Mouse (Mus musculus) CD8-positive naive resting alpha-beta T cell, adult 57 days (primary cell): Measurements from ENCODE around the gene Dph5. TPM values are rescaled to one million over a fixed set of nuclear protein-coding genes. Genes with fewer than 3 reads are reported as not detected.

Source experiments
- total RNA-seq: library from RNA; stranded (reverse); gene quantifications from one replicate; pipeline ENCODE4 v1.2.4, GENCODE M21; 2023

The Dph5 gene
- 90.9 TPM for total RNA-seq

DNA sequence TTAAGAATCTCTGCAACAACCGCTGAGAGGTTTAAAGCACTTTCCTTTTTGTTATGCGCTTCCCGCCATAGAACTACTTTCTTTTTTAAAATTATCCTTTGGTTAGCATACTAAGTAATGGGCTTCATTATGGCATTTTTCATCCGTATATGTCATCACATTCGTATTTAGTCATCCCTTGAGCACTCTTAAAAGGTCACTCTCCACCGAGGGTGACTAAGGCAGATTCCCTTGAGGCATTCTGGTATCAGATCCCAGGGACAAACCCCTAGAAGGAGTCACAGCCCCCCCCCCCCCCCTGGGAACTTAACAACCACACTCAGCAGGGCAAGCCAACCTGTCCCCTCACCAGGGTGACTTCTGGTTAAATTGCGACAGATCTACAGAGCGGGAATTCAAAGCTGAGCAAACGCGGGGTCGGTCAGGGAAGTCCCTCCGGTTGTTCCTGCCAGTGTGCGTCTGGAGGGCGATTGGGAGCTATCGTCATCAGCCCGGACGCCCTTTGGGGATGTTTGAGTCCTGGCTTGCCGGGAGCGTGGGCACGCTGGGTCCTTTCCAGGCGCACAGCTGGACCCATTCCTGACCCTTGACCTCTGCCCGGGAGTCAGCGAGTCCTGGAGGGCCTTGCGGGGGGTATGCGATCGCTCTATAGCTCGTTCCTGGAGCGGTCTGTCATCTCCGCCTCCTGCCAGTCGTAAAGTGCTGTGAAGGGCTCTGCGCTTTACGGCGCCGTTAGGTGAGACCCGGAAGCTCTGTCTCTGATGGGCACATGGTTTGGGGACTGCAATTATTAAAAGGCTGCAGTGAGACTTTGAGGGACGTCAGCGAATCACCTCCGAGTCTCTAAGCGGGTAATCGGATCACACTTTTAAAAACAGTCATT, at the start of gene Dph5:
Gene Dph5 (plus strand): TSS at position 411 of the 883 bp plus-strand sequence.

Other genes with a start within 250 kb of the Dph5 start
- gene S1pr1, start 172.8 kb upstream of the Dph5 start, total RNA-seq = 616 TPM
- gene Slc30a7, start 119.6 kb downstream of the Dph5 start, total RNA-seq = 40.8 TPM
- 2.3 TPM for gene Extl2, start 119.6 kb downstream of the Dph5 start, total RNA-seq
- 7.5 TPM for gene Vcam1, start 241.9 kb downstream of the Dph5 start, total RNA-seq